Mouse (Mus musculus) stomach, postnatal 0 days (tissue): ENCODE data around the gene Daam1.

Experiments
- CTCF ChIP-seq: IDR thresholded peaks from 2 replicates; pipeline ENCODE4 v1.5.1; 2016; ENCODE audit warnings: antibody characterized with exemption, low read depth, mild to moderate bottlenecking, moderate library complexity
- EP300 ChIP-seq: optimal IDR thresholded peaks from 2 replicates; pipeline ENCODE3; 2016; ENCODE audit warnings: antibody characterized with exemption

- TF ChIP-seq EP300 = no peak
- TF ChIP-seq CTCF = no peak
Measured at GRCm38 (mm10) chr12:71962616-71963015, 131.7 kb downstream of the Daam1 start.
